In the genomic region with DNA sequence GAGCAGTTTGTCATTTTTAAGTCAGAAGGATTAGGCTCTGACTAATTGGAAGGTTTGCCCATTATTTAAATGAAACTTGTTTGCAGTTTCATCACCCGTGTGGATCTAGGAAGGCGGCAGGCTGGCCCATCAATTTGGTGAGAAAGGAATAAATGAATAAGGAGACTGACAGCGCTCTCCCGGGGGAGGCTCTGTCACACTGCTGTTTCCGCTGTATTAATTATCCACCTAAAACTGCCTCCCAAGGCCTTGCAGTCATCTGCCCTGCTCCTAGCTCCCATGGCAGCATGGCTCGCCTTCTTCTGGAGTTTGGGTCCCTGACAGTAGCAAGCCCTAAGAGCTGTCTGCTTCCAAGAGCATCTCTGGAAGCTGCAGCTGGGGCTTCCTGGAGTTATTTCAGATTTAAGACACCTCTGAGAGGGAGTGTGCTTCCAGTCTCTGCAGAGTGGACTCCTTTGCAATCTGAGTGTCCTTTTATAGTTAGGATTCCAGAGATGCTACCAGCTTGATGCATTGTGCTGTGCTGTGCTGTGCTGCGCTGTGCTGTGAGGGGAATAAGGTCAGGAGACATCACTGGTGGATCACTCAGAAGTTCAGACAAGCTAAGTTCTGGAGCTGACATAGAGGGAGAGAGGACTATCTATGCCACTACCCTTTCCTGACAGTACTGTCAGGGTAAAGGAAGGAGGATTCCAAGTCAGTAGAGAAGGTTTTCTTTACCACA, we compare ENCODE assay signal across 15 mouse cellular contexts.
DNase-seq lines count a peak whose midpoint lies in the region; ATAC-seq lines count a peak whose summit lies in the region.
"Had no signal": no experiment of that assay in that cellular context is flagged by ENCODE, and none has a peak within 500 bp of the region (broad histone marks: within the 10 kb centered on the region; RNA-seq: fewer than 3 reads in every experiment).

No protein-coding gene starts in this region.

- H3K4me1 ChIP-seq in hindbrain, embryonic 10.5 days (replicated peaks), result peaks cover 9% of the 10 kb centered on the region
- 0 out of 2 replicates have a peak, but pooled peaks cover 6% of the 10 kb centered on the region for H3K4me1 ChIP-seq in neural tube, embryonic 14.5 days (ENCODE audit: control insufficient read depth, insufficient read depth, low read length)

- DNase-seq in left cerebral cortex, postnatal 4 days, result peak; percentile 2
- no peak for DNase-seq in left cerebral cortex, adult 9 months (ENCODE audit: low spot score in 2 of 2)
- DNase-seq in hindbrain, embryonic 10.5 days (ENCODE audit: low spot score), result peak; percentile 38
- peak; percentile 71 for DNase-seq in mesoderm, embryonic 11.5 days (ENCODE audit: low read depth, low spot score)
- no peak for DNase-seq in spleen, postnatal 14 days (ENCODE audit: low spot score in 2 of 2)
- DNase-seq in kidney, postnatal 10 days, result no peak
- DNase-seq in adrenal gland, postnatal 36 days, result no peak
- DNase-seq: cerebellum, postnatal 25 days; gastrocnemius, postnatal 25 days; kidney, adult 8-10 months; thymus, postnatal 25 days had no signal

- no peak overlapping the region for H3K4me2 ChIP-seq in neural tube, embryonic 14.5 days (ENCODE audit: low read depth, low read length)
- H3K4me2 ChIP-seq: liver, embryonic 11.5 days had no signal

- WGBS in hindbrain, embryonic 10.5 days, result 32% methylated on average over 7 of the region's 7 CpGs
- 22% methylated on average over 7 of the region's 7 CpGs for WGBS in neural tube, embryonic 14.5 days

- H3K9ac ChIP-seq in neural tube, embryonic 14.5 days (replicated peaks; ENCODE audit: low read depth, low read length), result no peak overlapping the region

- H3K27ac ChIP-seq in hindbrain, embryonic 10.5 days, result no peak overlapping the region
- no peak overlapping the region for H3K27ac ChIP-seq in neural tube, embryonic 14.5 days (ENCODE audit: low read depth, low read length)
- H3K27ac ChIP-seq: left cerebral cortex, adult 2 months had no signal

- H3K27me3 ChIP-seq in hindbrain, embryonic 10.5 days (ENCODE audit: insufficient read depth, poor library complexity, severe bottlenecking), result 0 out of 2 replicates have a peak, but pooled peaks cover 2% of the 10 kb centered on the region
- no peaks in the 10 kb centered on the region for H3K27me3 ChIP-seq in neural tube, embryonic 14.5 days (ENCODE audit: control insufficient read depth, insufficient read depth, low read length)

- intact Hi-C loops in left cerebral cortex, postnatal 4 days (cut with DNase I), result no loop called here

- no peaks in the 10 kb centered on the region for H3K36me3 ChIP-seq in hindbrain, embryonic 10.5 days
- no peaks in the 10 kb centered on the region for H3K36me3 ChIP-seq in neural tube, embryonic 14.5 days (ENCODE audit: control insufficient read depth, insufficient read depth, low read length)

- H3K9me3 ChIP-seq in hindbrain, embryonic 10.5 days, result no peaks in the 10 kb centered on the region
- H3K9me3 ChIP-seq in neural tube, embryonic 14.5 days (ENCODE audit: control insufficient read depth, low read length), result peaks cover 2% of the 10 kb centered on the region; the same call in 1 of the 2 replicates

- no peak overlapping the region for H3K4me3 ChIP-seq in hindbrain, embryonic 10.5 days
- H3K4me3 ChIP-seq in neural tube, embryonic 14.5 days (ENCODE audit: low read depth, low read length), result no peak overlapping the region
- H3K4me3 ChIP-seq: erythroblast, embryonic 14.5 days; left cerebral cortex, adult 2 months had no signal

- peak; percentile 77; the same call in 1 of the 2 replicates for ATAC-seq in neural tube, embryonic 14.5 days (ENCODE audit: low read depth)

Comparison
In these comparisons a context has a peak if more than half of its experiments do, and no peak if none do; other contexts are left out.
1. DNase-seq: peak in left cerebral cortex, postnatal 4 days (single experiment), hindbrain, embryonic 10.5 days (single experiment) and mesoderm, embryonic 11.5 days (single experiment); none in left cerebral cortex, adult 9 months (0 of 2), spleen, postnatal 14 days (0 of 2), kidney, postnatal 10 days (single experiment) and adrenal gland, postnatal 36 days (0 of 2).